Mouse (Mus musculus) left cerebral cortex, adult 11 months (tissue): ENCODE results near the gene Il1r1.

Experiments used
- DNase-seq: peaks from one replicate; pipeline ENCODE4 v3.0.0; 2022; ENCODE audit warnings: low spot score

Gene Il1r1

GRCm38 (mm10) chr1:40317657-40318056, 92.8 kb downstream of the Il1r1 start:
- DNase-seq: no peak

GRCm38 (mm10) chr1:40321824-40322223, 96.9 kb downstream of the Il1r1 start:
- DNase-seq: no peak

- no peak for DNase-seq
Observed at GRCm38 (mm10) chr1:40322543-40322942, 97.7 kb downstream of the Il1r1 start.

- DNase-seq: no peak
Observed at GRCm38 (mm10) chr1:40324457-40324856, 99.6 kb downstream of the Il1r1 start, which contains the start of gene Il1rl2. Gene Il1rl2 (plus strand): TSS chr1:40324610.

GRCm38 (mm10) chr1:40324955-40325702, 100.2 kb downstream of the Il1r1 start:
- DNase-seq: no peak

GRCm38 (mm10) chr1:40325711-40326327, 100.9 kb downstream of the Il1r1 start:
- DNase-seq: no peak

- DNase-seq: no peak
Observed at GRCm38 (mm10) chr1:40327604-40328003, 102.7 kb downstream of the Il1r1 start.

- DNase-seq: no peak
Observed at GRCm38 (mm10) chr1:40329526-40329925, 104.6 kb downstream of the Il1r1 start.

GRCm38 (mm10) chr1:40330181-40330580, 105.3 kb downstream of the Il1r1 start:
- no peak for DNase-seq

GRCm38 (mm10) chr1:40339346-40339745, 114.5 kb downstream of the Il1r1 start:
- no peak for DNase-seq

GRCm38 (mm10) chr1:40340102-40340501, 115.2 kb downstream of the Il1r1 start:
- DNase-seq: no peak

GRCm38 (mm10) chr1:40352158-40352903, 127.5 kb downstream of the Il1r1 start:
- no peak for DNase-seq

GRCm38 (mm10) chr1:40352904-40353286, 128.0 kb downstream of the Il1r1 start:
- no peak for DNase-seq

GRCm38 (mm10) chr1:40354665-40355064, 129.8 kb downstream of the Il1r1 start:
- DNase-seq: no peak

GRCm38 (mm10) chr1:40355431-40355843, 130.6 kb downstream of the Il1r1 start:
- DNase-seq: no peak

GRCm38 (mm10) chr1:40355904-40356521, 131.1 kb downstream of the Il1r1 start:
- DNase-seq: no peak

- DNase-seq: no peak
Observed at GRCm38 (mm10) chr1:40357921-40358320, 133.0 kb downstream of the Il1r1 start.

- DNase-seq: no peak
Observed at GRCm38 (mm10) chr1:40358351-40358750, 133.5 kb downstream of the Il1r1 start.

- DNase-seq: peak; percentile 25
Observed at GRCm38 (mm10) chr1:40358771-40359181, 133.9 kb downstream of the Il1r1 start.

GRCm38 (mm10) chr1:40359731-40360130, 134.9 kb downstream of the Il1r1 start:
- no peak for DNase-seq

GRCm38 (mm10) chr1:40360969-40361368, 136.1 kb downstream of the Il1r1 start:
- no peak for DNase-seq

- DNase-seq: no peak
Observed at GRCm38 (mm10) chr1:40361596-40361995, 136.7 kb downstream of the Il1r1 start.
